11 mouse cellular contexts compared by ENCODE assay signal in the genomic region with DNA sequence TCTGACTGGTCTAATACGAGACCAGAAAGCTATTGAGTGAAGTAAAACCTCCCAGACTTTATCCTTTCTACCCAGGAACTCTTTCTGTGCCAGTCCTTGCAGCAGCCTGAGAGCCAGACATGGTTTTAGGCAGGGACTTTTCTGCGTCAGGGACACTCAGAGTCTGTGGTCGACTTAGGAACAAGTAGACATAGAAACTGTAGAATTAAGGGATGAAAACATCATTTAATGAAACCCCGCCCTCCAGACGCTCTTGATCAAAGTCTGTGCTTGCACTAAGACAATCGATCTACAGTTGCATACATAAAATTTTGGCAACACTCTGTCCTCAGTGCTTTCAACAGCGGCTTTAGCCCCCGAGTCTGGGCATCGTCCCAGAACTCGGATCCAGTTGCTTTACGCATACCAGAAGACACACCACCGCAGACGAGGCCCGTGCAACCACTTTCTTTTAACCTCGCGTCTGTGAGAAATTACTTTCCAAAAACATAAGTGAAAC.
DNase-seq lines count a peak whose midpoint lies in the region; ATAC-seq and TF ChIP-seq lines count a peak whose summit lies in the region.
"Had no signal": no experiment of that assay in that cellular context is flagged by ENCODE, and none has a peak within 500 bp of the region (broad histone marks: within the 10 kb centered on the region; RNA-seq: fewer than 3 reads in every experiment).

No protein-coding gene starts in this region.

- H3K27ac ChIP-seq in gastrocnemius, adult 2 months, result peak overlapping the region; percentile 59
- H3K27ac ChIP-seq in left cerebral cortex, adult 2 months, result no peak overlapping the region
- H3K27ac ChIP-seq in brown adipose tissue, adult 24 weeks (replicated peaks; ENCODE audit: low read depth, low read length), result no peak overlapping the region
- peak overlapping the region; percentile 39; the same call in 1 of the 2 replicates for H3K27ac ChIP-seq in intestine, embryonic 16.5 days (ENCODE audit: low read length)
- H3K27ac ChIP-seq: neural tube, embryonic 13.5 days had no signal

- no peaks in the 10 kb centered on the region for H3K27me3 ChIP-seq in intestine, embryonic 16.5 days (replicated peaks; ENCODE audit: control insufficient read depth, insufficient read depth, low read length)
- H3K27me3 ChIP-seq: neural tube, embryonic 13.5 days had no signal

- TF ChIP-seq CTCF in gastrocnemius, adult 2 months (IDR thresholded peaks at IDR 0.05), result no peak
- TF ChIP-seq CTCF in left cerebral cortex, adult 2 months (IDR thresholded peaks at IDR 0.05), result no peak

- WGBS in intestine, embryonic 16.5 days, result 47% methylated on average over 16 of the region's 16 CpGs

- H3K4me2 ChIP-seq in intestine, embryonic 16.5 days (ENCODE audit: low read depth, low read length), result peak overlapping the region; percentile 18; the same call in 1 of the 2 replicates
- H3K4me2 ChIP-seq: neural tube, embryonic 13.5 days had no signal

- no peaks in the 10 kb centered on the region for H3K4me1 ChIP-seq in brown adipose tissue, adult 24 weeks (ENCODE audit: control insufficient read depth, insufficient read depth, insufficient read length, low read length)
- no peaks in the 10 kb centered on the region for H3K4me1 ChIP-seq in intestine, embryonic 16.5 days (ENCODE audit: control insufficient read depth, insufficient read depth, low read length)

- ATAC-seq in intestine, embryonic 16.5 days, result 0 out of 2 replicates have a peak, but pooled peaks have one; percentile 33

- no peaks in the 10 kb centered on the region for H3K9me3 ChIP-seq in intestine, embryonic 16.5 days (ENCODE audit: control insufficient read depth, low read length)
- H3K9me3 ChIP-seq: neural tube, embryonic 13.5 days had no signal

- no peak overlapping the region for H3K9ac ChIP-seq in intestine, embryonic 16.5 days (ENCODE audit: low read depth, low read length)
- H3K9ac ChIP-seq: neural tube, embryonic 13.5 days had no signal

- peak overlapping the region; percentile 61 for H3K4me3 ChIP-seq in gastrocnemius, adult 2 months
- H3K4me3 ChIP-seq in left cerebral cortex, adult 2 months, result no peak overlapping the region
- H3K4me3 ChIP-seq in brown adipose tissue, adult 24 weeks (ENCODE audit: insufficient read depth, low read depth, low read length), result peak overlapping the region; percentile 29; the same call in 1 of the 2 replicates
- no peak overlapping the region for H3K4me3 ChIP-seq in intestine, embryonic 16.5 days (ENCODE audit: low read length)
- H3K4me3 ChIP-seq: neural tube, embryonic 13.5 days had no signal

- H3K36me3 ChIP-seq in intestine, embryonic 16.5 days (ENCODE audit: control insufficient read depth, insufficient read depth, low read length), result no peaks in the 10 kb centered on the region
- H3K36me3 ChIP-seq: neural tube, embryonic 13.5 days had no signal

- DNase-seq in gastrocnemius, adult 2 months, result peak; percentile 44
- no peak for DNase-seq in gastrocnemius, postnatal 10 days
- DNase-seq in left cerebral cortex, postnatal 4 days, result peak; percentile 40
- DNase-seq in left cerebral cortex, adult 2 months (ENCODE audit: extremely low spot score in 1 of 2, low spot score in 2 of 2), result no peak
- DNase-seq in spleen, postnatal 14 days (ENCODE audit: low spot score in 2 of 2), result no peak
- DNase-seq in layer of hippocampus, adult 8-10 months (ENCODE audit: low spot score in 2 of 2), result no peak
- DNase-seq: cerebellum, postnatal 36 days; thymus, postnatal 36 days had no signal

- intact Hi-C loops in gastrocnemius, adult 2 months (cut with DNase I), result no loop called here
- intact Hi-C loops in left cerebral cortex, postnatal 4 days (cut with DNase I), result no loop called here
- intact Hi-C loops in left cerebral cortex, adult 2 months (cut with DNase I), result no loop called here

Comparison
In these comparisons a context has a peak if more than half of its experiments do, and no peak if none do; other contexts are left out.
1. DNase-seq: peak in gastrocnemius, adult 2 months (single experiment) and left cerebral cortex, postnatal 4 days (single experiment); none in gastrocnemius, postnatal 10 days (single experiment), left cerebral cortex, adult 2 months (0 of 2), spleen, postnatal 14 days (0 of 2) and layer of hippocampus, adult 8-10 months (0 of 2).
2. H3K27ac ChIP-seq: peak in gastrocnemius, adult 2 months (single experiment) and intestine, embryonic 16.5 days (single experiment); none in left cerebral cortex, adult 2 months (single experiment) and brown adipose tissue, adult 24 weeks (single experiment).
3. H3K4me3 ChIP-seq: peak in gastrocnemius, adult 2 months (single experiment) and brown adipose tissue, adult 24 weeks (single experiment); none in left cerebral cortex, adult 2 months (single experiment) and intestine, embryonic 16.5 days (single experiment).